Mouse (Mus musculus): Measurements from ENCODE around the gene Vwa5b2. TPM values are rescaled to one million over a fixed set of nuclear protein-coding genes. Genes with fewer than 3 reads are reported as not detected.

Gene Vwa5b2
- polyA plus RNA-seq, 1 experiment from 2014 or later, result 1.3 TPM

DNA sequence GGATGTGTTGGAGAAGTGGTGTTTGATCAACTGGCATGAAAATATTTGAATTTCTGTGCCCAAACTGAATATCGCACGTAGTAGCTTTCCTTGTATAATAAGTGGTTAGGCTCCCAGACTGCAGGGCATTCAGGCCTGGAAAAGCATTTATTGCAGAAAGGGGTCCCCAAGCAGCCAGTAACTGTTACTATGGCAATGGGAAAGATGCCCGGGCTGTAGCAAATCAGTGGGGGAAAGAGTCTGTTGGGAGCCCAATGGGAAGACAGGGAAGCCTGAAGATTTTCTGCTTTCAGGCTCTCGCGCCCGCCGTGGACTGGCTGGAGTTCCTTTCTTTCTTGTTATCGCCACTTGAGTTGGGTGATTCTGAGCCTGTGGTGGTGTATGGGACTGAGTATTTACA is 49.1 kb downstream of the Vwa5b2 start:
- Histone ChIP-seq H3K4me1 (ENCODE audit: control insufficient read depth, insufficient read depth, low read length) (peaks cover 4% of the 10 kb centered on the region; the same call in 1 of the 2 replicates), H3K9ac (ENCODE audit: low read length) (peak overlapping the region; percentile 21; the same call in 1 of the 2 replicates), H3K9me3 (replicated peaks; ENCODE audit: control insufficient read depth, low read length) (no peaks in the 10 kb centered on the region), H3K36me3 (ENCODE audit: control insufficient read depth, insufficient read depth, low read length) (no peaks in the 10 kb centered on the region), H3K4me3 (ENCODE audit: low read depth, low read length) (no peak overlapping the region), H3K27ac (ENCODE audit: low read depth, low read length) (no peak overlapping the region), H3K27me3 (replicated peaks; ENCODE audit: control insufficient read depth, insufficient read depth, low read length) (no peaks in the 10 kb centered on the region), H3K4me2 (ENCODE audit: low read length) (peak overlapping the region; percentile 28; the same call in 1 of the 2 replicates)
- DNase-seq (ENCODE audit: low spot score) (peak; percentile 86), ATAC-seq (peak; percentile 68; the same call in 1 of the 2 replicates)
- 57% methylated on average over 8 of the region's 8 CpGs for WGBS

DNA sequence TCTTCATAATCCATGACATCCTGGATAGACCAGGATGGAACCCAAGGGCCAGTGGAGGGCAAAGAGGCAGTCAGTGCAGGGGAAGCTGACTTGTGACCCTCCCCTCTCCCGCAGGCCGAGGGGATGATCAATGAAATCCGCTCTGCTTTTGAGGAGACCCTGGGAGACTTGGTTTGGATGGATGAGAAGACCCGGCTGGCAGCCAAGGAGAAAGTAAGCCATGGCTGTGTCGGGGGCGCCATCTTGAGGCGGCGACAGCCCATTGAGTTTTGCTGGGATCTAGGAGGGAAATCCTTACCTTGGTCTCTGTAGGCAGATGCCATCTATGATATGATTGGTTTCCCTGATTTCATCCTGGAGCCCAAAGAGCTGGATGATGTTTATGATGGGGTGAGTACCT is 52.9 kb downstream of the Vwa5b2 start:
- no peak overlapping the region for H3K4me3 ChIP-seq (ENCODE audit: low read depth, low read length)
- H3K4me1 ChIP-seq (ENCODE audit: control insufficient read depth, insufficient read depth, low read length), result peaks cover 4% of the 10 kb centered on the region; the same call in 1 of the 2 replicates
- ATAC-seq (peak; percentile 74), DNase-seq (ENCODE audit: low spot score) (peak; percentile 86)
- 3% methylated on average over 8 of the region's 8 CpGs for WGBS
- no peak overlapping the region for H3K9ac ChIP-seq (ENCODE audit: low read length)
- H3K9me3 ChIP-seq (replicated peaks; ENCODE audit: control insufficient read depth, low read length), result no peaks in the 10 kb centered on the region
- no peak overlapping the region for H3K4me2 ChIP-seq (ENCODE audit: low read length)
- no peak overlapping the region for H3K27ac ChIP-seq (ENCODE audit: low read depth, low read length)
- H3K36me3 ChIP-seq (ENCODE audit: control insufficient read depth, insufficient read depth, low read length), result no peaks in the 10 kb centered on the region
- H3K27me3 ChIP-seq (replicated peaks; ENCODE audit: control insufficient read depth, insufficient read depth, low read length), result no peaks in the 10 kb centered on the region

DNA sequence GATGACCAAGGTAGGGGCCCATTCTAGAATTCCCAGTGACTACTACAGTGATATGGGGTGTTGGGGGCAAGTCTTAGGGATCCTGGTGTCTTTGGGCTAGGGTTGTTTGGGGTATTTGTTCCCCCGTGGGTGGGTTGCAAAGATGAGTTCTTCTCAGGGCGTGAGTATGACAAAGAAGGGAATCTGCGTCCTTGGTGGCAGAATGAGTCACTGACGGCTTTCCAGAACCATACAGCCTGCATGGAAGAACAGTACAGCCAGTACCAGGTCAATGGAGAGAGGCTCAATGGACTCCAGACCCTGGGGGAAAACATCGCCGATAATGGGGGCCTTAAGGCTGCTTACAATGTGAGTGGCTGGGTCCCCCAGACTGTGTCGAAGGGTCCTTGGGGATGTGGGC is 54.6 kb downstream of the Vwa5b2 start:
- Histone ChIP-seq H3K27ac (ENCODE audit: low read depth, low read length) (no peak overlapping the region), H3K36me3 (ENCODE audit: control insufficient read depth, insufficient read depth, low read length) (no peaks in the 10 kb centered on the region), H3K9ac (ENCODE audit: low read length) (no peak overlapping the region), H3K4me1 (ENCODE audit: control insufficient read depth, insufficient read depth, low read length) (peaks cover 1% of the 10 kb centered on the region; the same call in 1 of the 2 replicates), H3K4me3 (ENCODE audit: low read depth, low read length) (no peak overlapping the region), H3K4me2 (ENCODE audit: low read length) (no peak overlapping the region), H3K9me3 (replicated peaks; ENCODE audit: control insufficient read depth, low read length) (no peaks in the 10 kb centered on the region), H3K27me3 (replicated peaks; ENCODE audit: control insufficient read depth, insufficient read depth, low read length) (no peaks in the 10 kb centered on the region)
- WGBS, result 89% methylated on average over 7 of the region's 7 CpGs
- no peak for ATAC-seq
- DNase-seq (ENCODE audit: low spot score), result no peak

DNA sequence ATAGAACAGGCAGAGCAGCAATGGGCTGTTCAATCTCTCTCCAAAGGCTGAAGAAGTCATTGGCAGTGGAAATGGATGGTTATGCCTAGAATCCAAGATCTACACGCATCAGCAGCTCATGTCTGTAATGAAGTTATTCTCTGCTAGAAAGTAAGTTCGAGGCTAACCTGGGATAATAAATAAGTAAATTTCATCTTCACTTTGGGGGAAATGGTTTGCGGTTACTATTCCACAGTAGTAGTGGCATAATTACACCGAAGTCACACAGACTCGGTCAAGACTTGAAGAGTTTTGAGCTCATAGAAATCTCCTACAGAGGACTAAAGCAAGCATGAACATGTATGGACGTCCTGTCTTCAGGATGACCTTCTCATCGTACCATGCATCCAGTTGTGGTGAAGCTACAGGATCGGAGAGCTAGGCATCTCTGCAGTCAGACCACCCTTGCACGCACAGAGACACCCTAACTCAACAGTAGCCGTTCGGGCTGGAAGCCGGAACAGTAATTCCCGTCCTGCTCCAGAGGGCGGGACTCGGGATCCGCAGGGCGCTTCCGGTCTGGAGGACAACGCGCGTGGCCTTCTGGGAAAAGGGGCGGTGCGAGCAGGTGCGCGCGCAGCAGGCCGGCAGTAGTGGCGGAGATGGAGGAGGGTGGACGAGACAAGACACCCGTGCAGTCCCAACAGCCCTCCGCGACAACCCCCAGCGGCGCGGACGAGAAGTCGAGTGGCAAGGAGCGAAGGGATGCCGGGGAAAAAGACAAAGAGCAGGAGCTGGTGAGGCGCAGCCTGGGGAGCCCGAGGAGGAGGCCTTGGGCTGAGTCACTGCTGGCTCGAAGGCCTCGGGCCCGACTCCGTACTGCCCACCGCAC is 62.0 kb downstream of the Vwa5b2 start, which contains the start of gene Psmd2:
Gene Psmd2 (plus strand): TSS at position 577 of the 871 bp plus-strand sequence.
- Histone ChIP-seq H3K9me3 (replicated peaks; ENCODE audit: control insufficient read depth, low read length) (no peaks in the 10 kb centered on the region), H3K4me2 (ENCODE audit: low read length) (peak within 1 kb of the TSS; percentile 94), H3K9ac (ENCODE audit: low read length) (peak within 1 kb of the TSS; percentile 92), H3K36me3 (ENCODE audit: control insufficient read depth, insufficient read depth, low read length) (peaks cover 23% of the 10 kb centered on the region), H3K4me3 (ENCODE audit: low read depth, low read length) (peak within 1 kb of the TSS; percentile 85), H3K27me3 (replicated peaks; ENCODE audit: control insufficient read depth, insufficient read depth, low read length) (no peaks in the 10 kb centered on the region), H3K4me1 (ENCODE audit: control insufficient read depth, insufficient read depth, low read length) (peaks cover 13% of the 10 kb centered on the region; the same call in 1 of the 2 replicates), H3K27ac (ENCODE audit: low read depth, low read length) (peak within 1 kb of the TSS; percentile 68; the same call in 1 of the 2 replicates)
- DNase-seq (ENCODE audit: low spot score), result peak; percentile 97
- ATAC-seq, result peak; percentile 96
- WGBS, result 2% methylated on average over 37 of the region's 46 CpGs

DNA sequence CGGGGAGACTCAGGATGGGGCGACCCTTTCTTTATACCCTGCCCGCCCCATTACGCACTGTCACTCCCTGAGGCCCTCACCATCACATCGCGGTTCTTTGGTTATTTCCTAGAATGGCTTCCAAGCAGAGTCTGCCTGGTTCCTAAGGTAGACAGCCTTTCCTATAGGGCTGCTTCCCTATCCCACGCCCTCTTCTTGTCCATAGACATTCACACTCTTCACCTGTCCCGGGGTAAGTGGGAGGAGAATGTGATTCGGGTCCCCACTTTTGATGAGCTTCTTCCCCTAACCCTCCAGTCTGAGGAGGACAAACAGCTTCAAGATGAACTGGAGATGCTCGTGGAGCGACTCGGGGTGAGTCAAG is 62.7 kb downstream of the Vwa5b2 start:
- WGBS, result 12% methylated on average over 11 of the region's 12 CpGs
- ATAC-seq, result no peak

DNA sequence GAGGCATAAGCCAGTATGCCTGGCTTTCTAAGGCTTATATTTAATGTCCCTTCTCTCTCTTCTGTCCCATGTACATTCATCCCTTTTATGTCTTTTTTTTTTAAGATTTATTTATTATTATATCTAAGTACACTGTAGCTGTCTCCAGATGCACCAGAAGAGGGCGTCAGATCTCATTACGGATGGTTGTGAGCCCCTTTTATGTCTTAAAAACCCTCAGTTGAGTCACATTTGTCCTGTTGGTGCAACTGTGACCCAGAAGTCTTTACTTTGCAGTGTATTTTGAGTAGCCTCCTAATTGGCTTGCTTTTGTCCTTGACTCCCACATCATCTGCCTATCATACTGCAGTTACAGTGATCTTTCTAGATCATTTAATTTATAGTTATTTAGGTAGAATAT is 64.0 kb downstream of the Vwa5b2 start:
- WGBS, result 45% methylated on average over 2 of the region's 2 CpGs
- Histone ChIP-seq H3K4me3 (ENCODE audit: low read depth, low read length) (no peak overlapping the region), H3K27ac (ENCODE audit: low read depth, low read length) (no peak overlapping the region), H3K4me2 (ENCODE audit: low read length) (peak overlapping the region; percentile 94; the same call in 1 of the 2 replicates), H3K36me3 (ENCODE audit: control insufficient read depth, insufficient read depth, low read length) (peaks cover 43% of the 10 kb centered on the region), H3K9ac (ENCODE audit: low read length) (no peak overlapping the region), H3K9me3 (replicated peaks; ENCODE audit: control insufficient read depth, low read length) (no peaks in the 10 kb centered on the region), H3K4me1 (ENCODE audit: control insufficient read depth, insufficient read depth, low read length) (peaks cover 13% of the 10 kb centered on the region; the same call in 1 of the 2 replicates), H3K27me3 (replicated peaks; ENCODE audit: control insufficient read depth, insufficient read depth, low read length) (no peaks in the 10 kb centered on the region)
- ATAC-seq (no peak), DNase-seq (ENCODE audit: low spot score) (no peak)

More for the DNA sequence above, 62.7 kb downstream of the Vwa5b2 start:
- no peak for DNase-seq (ENCODE audit: low spot score)
- H3K36me3 ChIP-seq (ENCODE audit: control insufficient read depth, insufficient read depth, low read length), result peaks cover 29% of the 10 kb centered on the region
- peaks cover 13% of the 10 kb centered on the region; the same call in 1 of the 2 replicates for H3K4me1 ChIP-seq (ENCODE audit: control insufficient read depth, insufficient read depth, low read length)
- H3K27ac ChIP-seq (ENCODE audit: low read depth, low read length), result 0 out of 2 replicates have a peak overlapping the region, but pooled peaks have one; percentile 68
- no peaks in the 10 kb centered on the region for H3K9me3 ChIP-seq (replicated peaks; ENCODE audit: control insufficient read depth, low read length)
- H3K27me3 ChIP-seq (replicated peaks; ENCODE audit: control insufficient read depth, insufficient read depth, low read length), result no peaks in the 10 kb centered on the region
- H3K4me3 ChIP-seq (ENCODE audit: low read depth, low read length), result peak overlapping the region; percentile 85
- H3K9ac ChIP-seq (ENCODE audit: low read length), result peak overlapping the region; percentile 92
- peak overlapping the region; percentile 94 for H3K4me2 ChIP-seq (ENCODE audit: low read length)

MicroRNA genes within 50 kb of the gene (microRNA counts, 519-probe panel; counts per million panel counts)
- microRNA mmu-miR-1224, result 2,730 counts per million, percentile 18 among the panel's probes with 10 or more counts

Small RNA genes lying within 50 kb of the gene (microRNA-seq; reads per million reads assigned to microRNA genes)
- 6.1 reads per million, percentile 28 among the genes with 10 or more reads in this experiment for gene Mir1224

Other genes starting within 250 kb of the Vwa5b2 start
- 96.7 and 120 TPM in 2 replicates for gene Abcc5, start 163.1 kb upstream of the Vwa5b2 start, polyA plus RNA-seq (2014; fragmentation: Nextera tagmentation; extraction: Ambion mirVana)
- 90.3 and 92.1 TPM in 2 replicates for gene Eif2b5, start 90.7 kb upstream of the Vwa5b2 start, polyA plus RNA-seq (2014; fragmentation: Nextera tagmentation; extraction: Ambion mirVana)
- gene Dvl3, start 72.5 kb upstream of the Vwa5b2 start, polyA plus RNA-seq (2014; fragmentation: Nextera tagmentation; extraction: Ambion mirVana), result 25.3 and 26.0 TPM in 2 replicates
- gene Ap2m1, start 54.0 kb upstream of the Vwa5b2 start, polyA plus RNA-seq (2014; fragmentation: Nextera tagmentation; extraction: Ambion mirVana), result 1,206 and 1,335 TPM in 2 replicates
- 64.8 and 74.4 TPM in 2 replicates for gene Abcf3, start 40.9 kb upstream of the Vwa5b2 start, polyA plus RNA-seq (2014; fragmentation: Nextera tagmentation; extraction: Ambion mirVana)
- 18.2 and 24.8 TPM in 2 replicates for gene Eef1akmt4, start 22.1 kb downstream of the Vwa5b2 start, polyA plus RNA-seq (2014; fragmentation: Nextera tagmentation; extraction: Ambion mirVana)
- gene Gm49333, start 22.1 kb downstream of the Vwa5b2 start, polyA plus RNA-seq (2014; fragmentation: Nextera tagmentation; extraction: Ambion mirVana), result 0.17 TPM in 1 of 2 replicates, not detected in the other
- 34.9 and 44.4 TPM in 2 replicates for gene Alg3, start 22.3 kb downstream of the Vwa5b2 start, polyA plus RNA-seq (2014; fragmentation: Nextera tagmentation; extraction: Ambion mirVana)
- gene Camk2n2, start 31.8 kb downstream of the Vwa5b2 start, polyA plus RNA-seq (2014; fragmentation: Nextera tagmentation; extraction: Ambion mirVana), result 18.6 and 18.9 TPM in 2 replicates
- 5.3 and 6.0 TPM in 2 replicates for gene Ece2, start 40.4 kb downstream of the Vwa5b2 start, polyA plus RNA-seq (2014; fragmentation: Nextera tagmentation; extraction: Ambion mirVana)
- gene Psmd2, start 62.2 kb downstream of the Vwa5b2 start, polyA plus RNA-seq (2014; fragmentation: Nextera tagmentation; extraction: Ambion mirVana), result 354 and 377 TPM in 2 replicates
- 97.6 and 109 TPM in 2 replicates for gene Eif4g1, start 78.8 kb downstream of the Vwa5b2 start, polyA plus RNA-seq (2014; fragmentation: Nextera tagmentation; extraction: Ambion mirVana)
- 51.5 and 55.5 TPM in 2 replicates for gene Fam131a, start 103.8 kb downstream of the Vwa5b2 start, polyA plus RNA-seq (2014; fragmentation: Nextera tagmentation; extraction: Ambion mirVana)
- 112 and 126 TPM in 2 replicates for gene Polr2h, start 128.2 kb downstream of the Vwa5b2 start, polyA plus RNA-seq (2014; fragmentation: Nextera tagmentation; extraction: Ambion mirVana)
- gene Clcn2, start 128.3 kb downstream of the Vwa5b2 start, polyA plus RNA-seq (2014; fragmentation: Nextera tagmentation; extraction: Ambion mirVana), result 11.9 and 15.2 TPM in 2 replicates
- gene Chrd, start 143.7 kb downstream of the Vwa5b2 start, polyA plus RNA-seq (2014; fragmentation: Nextera tagmentation; extraction: Ambion mirVana), result 2.6 and 3.8 TPM in 2 replicates
- 0.25 and 0.62 TPM in 2 replicates for gene Thpo, start 145.0 kb downstream of the Vwa5b2 start, polyA plus RNA-seq (2014; fragmentation: Nextera tagmentation; extraction: Ambion mirVana)